Mouse (Mus musculus) kidney, adult 11 months (tissue): Measurements from ENCODE around the gene Sqstm1.

ENCODE experiments used
- DNase-seq: peaks from one replicate; pipeline ENCODE4 v3.0.0; 2022

Gene Sqstm1

GRCm38 (mm10) chr11:50210505-50211151 lies at the start of gene Sqstm1, which contains the start of gene Mgat4b:
Gene Sqstm1 (minus strand): TSS chr11:50210827.
Gene Mgat4b (plus strand): TSS chr11:50210890.
- peak; percentile 77 for DNase-seq

GRCm38 (mm10) chr11:50258310-50258709 lies 47.7 kb upstream of the Sqstm1 start:
- DNase-seq = no peak

- DNase-seq = no peak
These were observed 46.0 kb upstream of the Sqstm1 start for GRCm38 (mm10) chr11:50256615-50257014.

- no peak for DNase-seq
These were observed 43.5 kb upstream of the Sqstm1 start for GRCm38 (mm10) chr11:50254010-50254580.

GRCm38 (mm10) chr11:50253393-50253792 lies 42.8 kb upstream of the Sqstm1 start:
- no peak for DNase-seq

DNA sequence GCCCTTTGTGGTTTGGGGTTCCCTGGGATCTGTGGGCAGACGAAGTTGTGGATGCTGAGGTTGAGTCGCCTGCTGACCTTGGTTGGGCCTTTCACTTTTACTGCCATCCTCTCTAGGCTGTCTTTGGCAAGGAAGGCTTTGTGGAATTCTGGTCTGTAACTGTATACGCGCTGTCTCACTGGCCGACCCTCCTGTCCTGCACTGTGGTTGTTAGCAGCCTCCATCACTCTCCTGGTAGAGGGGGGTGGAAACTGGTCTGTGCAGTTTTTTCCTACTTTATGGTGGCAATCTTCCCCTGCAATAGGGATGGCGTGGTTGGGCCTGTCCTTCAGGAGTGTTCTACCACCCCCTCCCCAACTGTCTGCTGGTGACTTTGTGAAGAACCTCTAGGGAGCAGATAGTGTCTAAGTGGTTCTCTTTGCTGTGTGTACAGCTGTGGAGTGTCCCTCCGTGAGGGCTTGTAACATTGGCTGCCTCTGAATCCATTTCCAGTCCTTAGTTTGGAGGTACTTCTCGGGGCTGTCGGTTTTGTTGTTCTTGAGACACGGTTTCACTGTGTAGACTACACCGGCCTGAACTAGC lies 42.1 kb upstream of the Sqstm1 start:
- no peak for DNase-seq

GRCm38 (mm10) chr11:50252166-50252565 lies 41.5 kb upstream of the Sqstm1 start:
- DNase-seq = peak; percentile 67

DNA sequence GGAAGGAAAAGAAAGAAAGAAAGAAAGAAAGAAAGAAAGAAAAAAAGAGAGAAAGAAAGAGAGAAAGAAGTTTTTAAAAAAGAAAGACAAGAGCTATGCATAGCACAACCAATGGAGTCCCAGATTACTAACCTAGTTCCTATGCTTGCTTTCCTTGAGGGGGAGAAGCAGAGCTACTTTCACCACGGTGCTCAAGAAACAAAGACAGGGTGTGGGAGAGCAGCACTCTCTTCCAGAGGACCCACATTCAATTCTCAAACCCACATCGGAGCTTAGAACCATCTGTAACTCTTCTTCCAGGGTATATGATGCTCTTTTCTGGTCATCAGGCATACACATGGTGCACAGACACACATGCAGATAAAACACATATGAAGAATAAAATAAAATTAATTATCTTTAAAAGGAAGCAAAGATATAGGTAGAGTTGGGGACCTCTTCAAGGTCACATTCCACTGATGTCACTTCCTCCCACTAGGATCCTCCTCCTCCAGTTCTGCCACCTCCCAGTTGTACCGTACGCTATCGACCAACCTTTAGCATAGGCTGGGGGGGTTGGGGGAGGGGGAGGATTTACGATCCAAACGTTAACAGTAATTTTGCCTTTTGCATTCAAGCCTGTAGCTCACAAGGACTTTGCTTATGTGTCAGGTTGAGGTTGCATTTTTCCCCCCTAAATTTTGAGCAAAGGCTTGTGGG lies 38.0 kb upstream of the Sqstm1 start:
- no peak for DNase-seq

DNA sequence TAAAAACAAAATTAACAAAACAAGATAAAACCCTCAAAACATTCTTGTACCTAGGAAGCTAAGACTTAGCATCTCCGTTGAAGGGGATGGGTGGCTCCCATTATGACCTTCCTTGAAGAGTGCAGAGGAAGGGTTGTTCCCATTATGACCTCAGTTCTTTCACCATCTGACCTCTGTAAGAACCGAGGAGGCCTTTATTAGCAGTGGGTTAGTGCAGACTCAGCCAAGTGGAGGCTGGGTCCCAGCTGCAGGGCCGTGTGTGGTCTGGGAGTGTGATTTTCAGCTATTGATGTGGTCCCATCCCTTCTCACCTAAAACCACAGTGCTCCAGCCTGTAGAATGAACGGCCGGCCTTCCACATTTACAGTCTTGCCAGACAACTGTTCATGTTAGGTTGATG lies 34.6 kb upstream of the Sqstm1 start:
- DNase-seq = no peak

- DNase-seq = no peak
These were observed 33.3 kb upstream of the Sqstm1 start for GRCm38 (mm10) chr11:50243926-50244325.

GRCm38 (mm10) chr11:50240235-50240911 lies 29.7 kb upstream of the Sqstm1 start:
- DNase-seq = peak; percentile 67

GRCm38 (mm10) chr11:50238821-50239791 lies 28.5 kb upstream of the Sqstm1 start:
- no peak for DNase-seq

- DNase-seq = no peak
These were observed 27.7 kb upstream of the Sqstm1 start, which contains the start of gene Ltc4s for GRCm38 (mm10) chr11:50238324-50238723. Gene Ltc4s (minus strand): TSS chr11:50238616.

DNA sequence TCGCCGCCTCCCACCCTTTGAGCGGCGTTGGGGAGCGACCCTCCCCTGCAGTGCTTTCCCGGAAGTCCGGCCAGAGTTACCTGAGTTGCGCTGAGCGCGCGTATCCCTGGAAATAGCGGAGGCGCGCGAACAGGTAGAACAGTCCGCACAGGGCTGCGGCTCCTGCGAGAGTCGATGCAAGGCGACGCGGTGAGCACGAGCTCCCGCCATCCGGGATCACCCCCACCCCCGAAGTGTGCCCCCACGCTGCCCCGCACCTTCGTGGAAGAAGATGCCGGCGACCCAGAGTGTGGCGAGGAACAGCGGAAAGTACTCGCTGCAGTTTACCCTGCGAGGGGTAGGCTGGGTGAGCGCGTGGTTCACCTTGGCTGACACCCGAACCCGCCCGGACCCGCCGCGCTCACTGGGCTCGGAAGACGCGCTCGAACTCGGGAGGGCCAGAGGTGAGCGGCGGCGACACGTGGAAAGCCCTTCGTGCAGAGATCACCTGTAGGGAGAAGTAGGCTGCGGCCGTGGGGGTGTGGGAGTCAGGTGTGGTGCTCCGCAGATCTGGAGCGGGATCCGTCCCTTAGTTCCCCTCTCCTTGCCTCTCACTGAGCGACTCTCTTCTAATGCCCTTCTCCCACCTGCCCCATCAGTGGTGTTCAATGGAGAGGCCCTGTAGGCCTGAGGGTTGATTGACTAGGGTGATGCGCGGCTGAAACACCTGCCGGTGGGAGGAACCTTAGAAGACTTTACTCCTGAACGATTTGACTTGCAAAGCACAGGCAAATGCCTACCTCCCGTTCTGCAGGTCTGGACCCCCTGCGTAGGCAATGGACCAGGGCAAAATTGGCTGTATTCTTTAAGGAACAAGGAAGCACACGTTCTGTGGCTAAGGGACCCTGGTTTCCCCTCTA lies 26.6 kb upstream of the Sqstm1 start:
- no peak for DNase-seq

- peak; percentile 89 for DNase-seq
These were observed 25.9 kb upstream of the Sqstm1 start for GRCm38 (mm10) chr11:50236540-50236936.

DNA sequence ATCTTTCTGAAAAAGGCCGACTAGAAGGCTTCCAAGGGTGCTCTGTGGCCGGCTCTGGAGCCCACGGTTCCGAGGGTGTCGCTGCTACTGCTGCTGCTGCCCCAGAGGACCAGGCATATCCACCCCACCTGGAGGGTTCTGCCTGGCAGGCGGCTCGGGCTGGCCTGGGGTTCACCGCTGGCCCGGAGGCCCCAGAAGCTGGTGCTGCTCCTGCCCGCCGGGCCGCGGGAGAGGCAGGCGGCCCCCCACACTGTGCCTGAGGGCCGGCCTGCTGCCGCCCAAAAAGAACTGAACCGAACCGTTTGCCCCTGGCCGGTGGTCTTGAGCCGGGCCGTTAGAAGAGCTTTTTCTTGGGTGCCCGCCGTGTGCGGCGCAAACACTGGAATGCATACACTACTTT lies 24.0 kb upstream of the Sqstm1 start:
- DNase-seq = no peak

DNA sequence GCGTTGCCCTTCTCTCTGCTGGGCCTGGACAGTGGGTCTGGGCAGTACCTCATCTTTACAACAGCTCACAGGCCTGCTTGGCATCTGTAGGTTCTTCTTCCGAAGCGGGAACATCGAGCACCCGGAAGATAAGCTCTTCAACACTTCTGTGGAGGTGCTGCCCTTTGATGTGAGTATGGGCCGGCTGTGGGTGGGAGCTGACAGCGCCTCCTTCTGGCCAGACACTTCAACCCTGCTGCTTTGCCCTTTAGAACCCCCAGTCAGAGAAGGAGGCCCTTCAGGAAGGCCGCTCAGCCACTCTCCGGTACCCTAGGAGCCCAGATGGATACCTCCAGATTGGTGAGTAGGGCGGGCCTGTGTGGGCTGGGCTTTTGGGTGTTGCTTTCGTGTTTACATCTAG lies 23.4 kb upstream of the Sqstm1 start:
- no peak for DNase-seq

GRCm38 (mm10) chr11:50233022-50233421 lies 22.4 kb upstream of the Sqstm1 start:
- no peak for DNase-seq

GRCm38 (mm10) chr11:50231411-50231810 lies 20.8 kb upstream of the Sqstm1 start:
- DNase-seq = no peak

GRCm38 (mm10) chr11:50230481-50231304 lies 20.1 kb upstream of the Sqstm1 start:
- DNase-seq = no peak
